Mouse (Mus musculus): Measurements from ENCODE around the gene Akr1b3.

GRCm38 (mm10) chr6:34350037-34350699 lies 32.9 kb upstream of the Akr1b3 start:
- TF ChIP-seq EP300 (optimal IDR thresholded peaks at IDR 0.05) (no peak), CTCF (IDR thresholded peaks at IDR 0.05; ENCODE audit: low read depth) (no peak)

All from stomach, postnatal 0 days (tissue).